Mouse (Mus musculus) testis, adult 10 weeks (tissue): ENCODE measurements around the gene Ninl. TPM values are rescaled to one million over a fixed set of nuclear protein-coding genes. Genes with fewer than 3 reads are reported as not detected.

Experiments
- polyA plus RNA-seq: library from polyadenylated mRNA; stranded (reverse); fragments of 350-450 nt; fragmentation: Illumina TruSeq; extraction: RNeasy Lipid Tissue Mini Kit (QIAGEN cat#74804); gene quantifications from one replicate; pipeline ENCODE4 v1.2.3, GENCODE M21; 2014; ENCODE audit warnings: low read depth, low replicate concordance

Gene Ninl
- 11.0 TPM for polyA plus RNA-seq

DNA sequence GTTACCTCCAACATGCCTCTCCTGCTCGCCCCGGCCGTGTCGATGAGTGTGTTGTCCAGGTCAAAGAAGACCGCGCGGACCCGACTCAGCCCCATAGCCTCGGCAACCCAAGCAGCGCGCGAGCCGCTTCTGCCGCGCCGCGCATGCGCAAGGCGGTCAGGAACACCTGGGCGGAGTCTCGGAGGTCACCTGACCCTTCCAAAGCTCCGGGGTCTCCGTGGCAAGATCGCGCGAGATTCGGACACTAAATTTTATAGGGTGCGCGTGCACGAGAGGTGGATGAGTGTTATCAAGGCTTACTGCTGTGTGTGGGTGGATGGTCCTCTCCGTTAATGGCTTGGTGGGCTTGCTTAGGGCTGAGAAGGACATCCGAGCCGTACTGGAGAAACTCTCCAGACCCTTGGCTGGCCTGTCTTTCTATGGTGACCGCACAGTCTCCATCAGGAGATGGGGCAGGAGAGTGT is at the start of gene Ninl, which contains the start of gene Nanp:
TSS of gene Ninl (minus strand) at position 151 of the 464 bp plus-strand sequence.
TSS of gene Nanp (minus strand) at position 167 of the 464 bp plus-strand sequence.

GRCm38 (mm10) chr2:150904936-150905450 is 134.2 kb downstream of the Ninl start, which contains the start of gene Gins1:
TSS of gene Gins1 (plus strand) at chr2:150905400.

GRCm38 (mm10) chr2:150904272-150904935 is 134.8 kb downstream of the Ninl start, which contains the start of gene Abhd12:
TSS of gene Abhd12 (minus strand) at chr2:150904741.

Other genes starting within 250 kb of the Ninl start
- gene Abhd12, start 134.6 kb downstream of the Ninl start, polyA plus RNA-seq = 49.0 TPM
- gene Gins1, start 134.0 kb downstream of the Ninl start, polyA plus RNA-seq = 46.5 TPM
- gene Nanp, start within 50 bp of the Ninl start, polyA plus RNA-seq = 7.7 TPM
- 103 TPM for gene Gm14151, start 53.0 kb upstream of the Ninl start, polyA plus RNA-seq
- 164 TPM for gene Gm14147, start 58.9 kb upstream of the Ninl start, polyA plus RNA-seq